Mouse (Mus musculus): ENCODE data around the gene Slc35f2. TPM values are rescaled to one million over a fixed set of nuclear protein-coding genes. Genes with fewer than 3 reads are reported as not detected.

Gene Slc35f2
- under 1 TPM in 1 of 2 experiments, not detected in 1; 0.10 TPM for total RNA-seq (2021)

DNA sequence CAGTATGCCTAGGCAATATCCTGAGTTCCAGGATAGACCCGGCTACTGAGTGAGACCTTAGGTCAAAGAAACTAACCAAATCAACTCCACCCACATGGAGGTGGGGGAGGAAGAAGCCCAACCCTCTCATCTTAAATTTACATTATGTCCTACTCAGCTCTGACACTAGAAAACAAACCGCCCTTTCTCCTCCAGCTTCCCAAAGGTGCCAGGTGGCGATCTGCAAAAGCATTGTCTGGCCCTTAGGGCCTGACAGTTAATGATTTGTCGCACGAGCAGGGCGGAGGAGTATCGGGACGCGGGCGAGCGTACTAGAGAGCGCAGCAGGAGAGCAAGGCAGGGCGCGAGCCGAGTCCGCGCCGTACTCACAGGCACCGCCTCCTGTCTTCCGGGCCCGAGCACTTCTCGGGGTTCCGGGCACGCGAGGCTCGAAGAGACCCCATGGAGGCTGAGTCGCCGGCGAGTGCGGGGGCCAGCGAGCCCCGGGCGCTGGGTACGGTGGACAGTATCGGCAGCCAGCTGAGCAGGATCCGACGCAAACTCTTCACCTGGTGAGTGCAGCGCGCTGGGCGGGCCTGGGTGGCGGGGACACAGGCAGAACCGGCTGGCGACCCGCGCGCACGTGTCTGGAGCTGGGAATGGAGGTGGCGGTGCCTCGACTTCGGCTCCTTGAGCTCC, at the start of gene Slc35f2:
Gene Slc35f2, plus strand, starts transcription at position 195 of the 678 bp plus-strand sequence.
- intact Hi-C loops (cut with DNase I): no loop called here
- no peak for DNase-seq (ENCODE audit: low spot score)

DNA sequence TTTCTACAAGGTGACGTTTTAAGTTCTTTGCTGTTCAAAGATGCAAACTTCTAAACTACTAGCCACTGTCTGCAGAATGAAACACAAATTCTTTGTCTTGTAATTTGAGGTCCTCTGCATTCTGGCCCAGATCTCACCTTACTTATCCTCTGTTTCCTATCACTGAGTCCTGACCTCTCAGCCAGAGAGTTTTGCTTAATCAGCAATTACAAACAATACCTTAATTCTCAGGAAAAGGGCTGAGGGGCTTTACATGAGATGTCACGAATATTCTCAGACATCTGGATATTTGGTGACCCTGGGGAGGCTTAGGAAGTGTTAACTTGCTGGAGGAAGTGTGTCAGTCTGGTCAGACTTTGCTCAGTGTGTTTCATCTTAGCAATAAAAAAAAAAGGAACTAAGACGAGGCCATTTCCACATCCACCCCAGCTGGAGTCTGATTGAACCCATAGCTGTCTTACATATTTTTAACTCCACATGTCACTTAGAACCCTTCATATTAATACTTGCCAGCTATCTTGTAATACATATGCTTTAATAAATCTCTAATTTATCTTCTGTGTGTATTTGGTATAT, 30.4 kb upstream of the Slc35f2 start:
- intact Hi-C loops (cut with DNase I): no loop called here
- no peak for DNase-seq (ENCODE audit: low spot score)

DNA sequence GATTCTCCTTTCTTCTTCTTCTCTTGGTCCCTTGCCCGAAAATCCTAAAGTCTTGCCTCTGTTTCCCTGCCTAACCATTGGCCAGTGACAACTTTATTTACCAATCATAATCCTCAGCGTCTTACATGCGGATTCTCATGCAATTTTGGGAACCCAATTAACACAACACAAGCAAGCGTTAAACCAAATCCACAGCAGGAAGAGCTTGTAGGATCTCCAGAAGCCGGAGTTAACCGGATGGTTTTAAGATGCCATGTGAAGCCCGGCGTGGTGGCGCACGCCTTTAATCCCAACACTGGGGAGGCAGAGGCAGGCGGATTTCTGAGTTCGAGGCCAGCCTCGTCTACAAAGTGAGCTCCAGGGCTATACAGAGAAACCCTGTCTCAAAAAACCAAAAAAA, 20.9 kb upstream of the Slc35f2 start:
- no peak for DNase-seq (ENCODE audit: low spot score)
- intact Hi-C loops (cut with DNase I): loop anchor here (2.0 kb wide), 1 partner anchor 70 kb away; no protein-coding TSS in a partner anchor

DNA sequence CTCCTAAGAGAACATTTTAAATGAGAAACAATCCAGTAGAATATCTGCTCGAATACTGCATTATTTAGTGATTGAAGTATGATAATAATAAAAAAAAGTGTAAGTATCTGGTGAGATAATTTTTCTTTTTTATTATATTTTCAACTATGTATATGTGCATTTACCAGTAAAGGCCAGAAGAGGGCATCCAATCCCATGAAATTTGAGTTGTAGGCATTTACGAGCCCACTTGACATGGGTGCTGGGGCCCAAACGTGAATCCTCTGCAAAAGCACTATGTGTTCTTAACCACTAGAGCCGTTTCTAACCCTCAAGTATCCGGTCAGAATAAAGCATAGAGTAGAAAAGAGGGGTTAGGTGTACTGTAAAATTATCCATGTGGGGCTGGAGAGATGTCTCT, 20.4 kb upstream of the Slc35f2 start:
- intact Hi-C loops (cut with DNase I): loop anchor here (2.0 kb wide), 1 partner anchor 70 kb away; no protein-coding TSS in a partner anchor
- DNase-seq (ENCODE audit: low spot score): no peak

DNA sequence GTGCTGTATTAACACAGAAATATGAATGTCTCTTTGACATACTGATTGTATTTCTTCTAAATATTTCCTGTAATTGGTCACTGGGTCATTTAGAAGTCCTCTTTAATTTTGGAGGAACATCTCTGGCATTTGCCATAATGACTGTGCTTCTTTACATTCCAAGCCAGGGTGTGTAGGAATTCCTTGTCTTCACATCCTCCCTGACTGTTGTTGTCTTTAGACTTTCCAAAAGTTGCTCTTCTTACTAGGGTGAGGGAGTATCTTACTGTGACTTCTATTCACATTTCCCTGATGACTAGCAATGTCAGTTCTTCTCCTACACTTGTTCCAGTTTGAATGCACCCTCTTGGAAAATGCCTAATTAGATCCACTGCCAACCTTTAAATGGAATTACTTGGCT, 16.5 kb upstream of the Slc35f2 start:
- DNase-seq (ENCODE audit: low spot score): no peak
- intact Hi-C loops (cut with DNase I): no loop called here

DNA sequence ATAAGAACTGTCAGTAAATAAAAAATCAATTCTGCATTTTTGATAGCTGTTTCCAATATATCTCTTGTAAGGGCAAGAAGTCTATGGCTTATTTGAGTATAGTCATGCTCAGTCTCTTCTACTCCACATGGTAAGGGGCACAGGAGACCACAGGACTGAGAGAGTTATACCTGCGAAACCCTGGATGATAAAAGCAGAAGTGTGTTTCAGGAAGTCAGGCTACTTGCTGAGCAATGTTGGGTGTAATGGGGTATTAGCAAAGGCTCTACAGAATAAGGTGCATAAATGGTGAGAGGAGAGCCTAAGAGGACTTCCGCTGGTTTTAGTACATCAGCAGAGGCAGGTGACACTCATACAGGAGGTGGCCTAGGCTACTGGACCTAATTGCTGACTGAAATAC, 13.2 kb upstream of the Slc35f2 start:
- DNase-seq (ENCODE audit: low spot score): no peak
- intact Hi-C loops (cut with DNase I): no loop called here

DNA sequence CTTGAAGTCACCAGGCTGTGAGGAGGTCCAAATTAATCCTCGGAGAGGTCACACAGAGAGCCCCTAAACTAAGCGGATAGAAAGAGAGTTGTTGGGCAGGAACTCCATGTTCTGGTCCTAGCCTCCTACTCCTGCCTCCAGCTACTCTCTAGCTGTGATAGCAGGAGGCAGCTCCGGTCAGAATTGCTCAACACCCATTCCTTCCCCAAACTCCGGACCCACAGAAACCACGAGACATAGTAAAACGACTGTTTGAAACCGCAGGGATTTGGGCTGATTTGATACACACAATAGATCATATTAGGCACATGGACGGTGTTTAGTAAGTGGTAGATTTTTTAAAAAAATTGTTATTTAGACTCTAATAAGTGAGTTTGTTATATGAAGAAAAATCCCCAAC, 6.6 kb upstream of the Slc35f2 start:
- intact Hi-C loops (cut with DNase I): no loop called here
- no peak for DNase-seq (ENCODE audit: low spot score)

DNA sequence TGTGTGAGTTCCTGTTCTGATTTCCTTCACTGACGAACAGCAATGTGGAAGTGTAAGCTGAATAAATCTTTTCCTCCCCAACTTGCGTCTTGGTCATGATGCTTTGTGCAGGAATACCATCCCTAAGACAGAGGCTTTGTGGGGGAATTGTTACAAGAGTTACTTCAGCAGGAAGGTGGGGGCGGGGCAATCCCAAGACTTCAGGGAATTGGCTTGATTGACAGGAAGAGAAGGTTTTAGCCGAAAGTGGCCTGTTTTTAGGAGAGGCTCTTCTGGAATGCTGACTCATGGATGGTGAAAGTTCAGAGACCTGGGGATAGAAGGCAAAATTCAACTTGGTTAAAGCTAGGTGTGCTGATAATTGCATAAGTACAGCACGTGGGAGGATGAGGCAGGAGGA, 2.9 kb upstream of the Slc35f2 start:
- DNase-seq (ENCODE audit: low spot score): no peak
- intact Hi-C loops (cut with DNase I): no loop called here

DNA sequence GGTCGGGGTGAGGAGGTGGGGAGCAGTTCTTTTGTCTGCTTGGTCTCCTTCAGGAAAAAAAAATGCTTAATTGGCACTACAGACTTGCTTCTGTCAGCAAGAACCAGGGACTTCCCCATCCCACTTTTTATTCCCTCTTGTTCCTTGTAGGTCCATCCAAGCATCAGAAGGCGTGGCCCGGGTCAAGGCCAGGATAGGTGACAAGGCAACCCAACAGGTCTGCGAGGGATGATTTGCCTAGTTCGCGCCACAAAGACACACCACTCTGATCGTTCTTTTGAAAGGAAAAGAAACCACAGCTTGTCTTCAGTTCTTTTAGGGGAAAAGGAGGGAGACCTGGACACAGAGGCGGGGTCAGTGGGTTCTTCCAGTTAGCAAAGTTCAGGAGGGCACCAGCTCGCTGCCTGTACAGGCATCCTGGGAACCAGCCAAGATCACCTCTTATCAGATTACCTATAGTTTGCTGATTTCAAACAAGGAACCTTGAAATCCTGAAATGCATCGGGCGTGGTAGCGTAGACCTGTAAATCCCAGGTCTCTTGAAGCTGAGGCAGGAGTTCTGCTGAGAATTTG, 481 bp upstream of the Slc35f2 start:
- DNase-seq (ENCODE audit: low spot score): no peak
- intact Hi-C loops (cut with DNase I): no loop called here

DNA sequence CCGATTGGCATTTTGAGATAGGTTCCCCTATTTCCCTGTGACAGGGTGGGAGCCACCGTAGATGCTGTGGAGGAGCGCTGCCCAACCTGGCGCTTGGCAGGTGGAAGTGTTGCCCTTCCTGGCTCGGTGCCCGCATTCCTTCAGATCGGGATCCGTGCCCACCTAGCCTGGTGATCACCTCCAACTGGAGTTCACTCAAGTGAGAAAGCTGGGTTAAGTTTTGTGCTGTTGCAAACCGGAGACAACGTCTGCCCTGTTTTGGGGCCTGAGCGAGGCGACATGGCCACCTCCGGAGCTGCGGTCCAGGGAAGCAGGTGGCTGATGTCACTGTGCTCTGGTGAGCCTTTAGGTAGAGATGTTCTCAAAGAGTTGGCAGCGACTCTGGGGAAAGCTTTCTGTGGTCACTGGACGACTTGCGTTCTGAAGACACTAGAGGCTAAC, 803 bp downstream of the Slc35f2 start:
- intact Hi-C loops (cut with DNase I): no loop called here
- DNase-seq (ENCODE audit: low spot score): no peak

DNA sequence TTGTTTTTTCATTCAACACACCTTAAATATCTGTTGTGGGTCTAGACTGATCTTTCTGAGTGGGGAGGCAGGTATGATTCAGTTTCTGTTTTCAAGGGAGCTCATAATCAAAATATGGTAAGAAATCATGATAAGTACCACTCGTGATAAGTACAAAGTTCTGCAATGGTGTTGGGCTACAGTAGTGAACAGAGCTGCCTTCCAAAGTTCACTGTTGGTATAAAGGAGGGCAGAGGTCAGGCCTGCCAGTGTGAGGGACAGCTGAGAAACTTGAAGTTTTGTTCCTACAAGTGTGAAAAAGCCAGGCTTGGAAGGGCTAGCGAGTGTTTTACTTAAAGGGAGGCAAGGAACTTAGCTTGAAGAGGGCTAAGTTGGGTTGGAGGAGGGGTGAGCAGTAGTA, 4.2 kb downstream of the Slc35f2 start:
- intact Hi-C loops (cut with DNase I): no loop called here
- no peak for DNase-seq (ENCODE audit: low spot score)

DNA sequence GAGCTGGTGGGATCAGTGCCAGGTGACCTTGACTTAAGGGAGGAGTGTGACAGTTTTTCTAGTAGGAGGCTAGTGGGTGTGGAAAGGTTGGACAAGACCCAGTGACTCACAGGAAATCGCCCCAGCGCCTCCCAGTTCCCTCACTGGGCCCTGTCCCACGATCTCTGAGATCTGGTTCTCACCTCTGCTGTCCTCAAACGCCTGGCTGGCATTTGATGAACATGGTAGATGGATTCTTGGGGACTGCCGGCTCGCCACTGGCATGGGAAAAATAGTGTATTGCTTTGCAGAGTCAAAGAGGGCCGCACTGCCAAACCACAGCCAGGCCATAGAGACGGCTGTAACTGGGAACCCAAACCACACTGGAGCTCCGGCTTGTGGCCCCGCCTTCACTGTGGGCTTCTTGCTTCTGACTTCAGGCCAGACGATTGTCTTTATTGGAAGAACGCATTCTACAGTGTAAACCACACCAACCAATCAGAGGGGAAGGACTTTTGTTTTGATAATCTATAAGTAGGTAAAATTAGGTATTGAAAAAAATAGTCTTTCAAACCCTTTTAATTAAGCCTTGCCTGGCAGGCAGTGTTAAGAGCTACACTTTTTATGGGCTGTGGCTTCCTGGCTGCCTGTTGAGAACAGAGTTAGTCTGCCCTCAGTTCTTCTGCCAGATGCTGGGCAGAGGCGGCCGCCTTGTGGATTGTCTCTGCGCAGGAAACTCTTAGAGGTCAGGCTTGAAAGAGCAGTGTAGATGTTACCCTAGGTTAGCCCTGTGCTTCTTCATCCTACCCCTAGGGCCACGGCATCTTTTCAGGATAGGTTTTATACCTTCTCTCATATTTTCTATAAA, 15.4 kb downstream of the Slc35f2 start:
- no peak for DNase-seq (ENCODE audit: low spot score)
- intact Hi-C loops (cut with DNase I): no loop called here

DNA sequence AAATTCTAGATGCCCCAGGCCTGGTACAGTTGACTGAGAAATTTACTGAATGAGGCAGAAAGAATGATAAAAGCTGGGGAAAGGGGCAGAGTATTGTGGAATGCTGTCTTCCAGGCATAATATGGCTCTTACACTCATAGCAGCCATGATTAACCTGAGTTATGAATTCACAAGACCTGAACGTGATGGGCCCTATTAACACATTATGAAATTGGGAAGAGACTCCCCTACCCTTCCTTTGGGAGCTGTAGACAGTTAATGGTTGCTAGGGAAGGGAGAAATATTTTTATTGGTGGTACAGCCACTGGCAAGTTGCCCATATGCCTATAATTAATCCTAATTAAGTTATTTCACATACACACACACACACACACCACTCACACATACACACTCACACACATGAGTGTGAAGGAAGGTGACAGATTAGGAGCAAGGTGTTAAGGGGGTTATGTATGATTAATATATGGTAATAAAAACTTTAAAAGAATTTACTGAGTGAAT, 22.5 kb downstream of the Slc35f2 start:
- DNase-seq (ENCODE audit: low spot score): no peak
- intact Hi-C loops (cut with DNase I): no loop called here

DNA sequence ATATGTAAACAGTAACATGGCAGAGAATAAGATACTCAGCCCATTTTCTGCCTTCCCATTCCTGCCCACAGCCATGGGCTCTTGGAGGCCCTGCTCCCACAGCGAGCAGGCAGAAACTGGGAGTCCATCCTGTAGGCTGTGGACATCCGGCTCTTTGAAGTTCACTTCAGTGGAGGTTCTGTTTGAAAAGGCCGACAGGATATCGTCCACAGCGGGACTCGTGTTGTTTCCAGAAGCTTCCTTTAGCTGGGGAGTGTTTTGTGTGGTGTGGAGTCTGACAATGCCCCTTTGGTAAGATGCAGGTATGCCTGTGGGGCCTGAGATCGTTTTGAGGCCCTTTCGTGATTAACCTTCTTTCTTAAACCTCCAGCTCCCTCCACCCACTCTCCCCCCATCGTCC, 23.2 kb downstream of the Slc35f2 start:
- no peak for DNase-seq (ENCODE audit: low spot score)
- intact Hi-C loops (cut with DNase I): no loop called here

DNA sequence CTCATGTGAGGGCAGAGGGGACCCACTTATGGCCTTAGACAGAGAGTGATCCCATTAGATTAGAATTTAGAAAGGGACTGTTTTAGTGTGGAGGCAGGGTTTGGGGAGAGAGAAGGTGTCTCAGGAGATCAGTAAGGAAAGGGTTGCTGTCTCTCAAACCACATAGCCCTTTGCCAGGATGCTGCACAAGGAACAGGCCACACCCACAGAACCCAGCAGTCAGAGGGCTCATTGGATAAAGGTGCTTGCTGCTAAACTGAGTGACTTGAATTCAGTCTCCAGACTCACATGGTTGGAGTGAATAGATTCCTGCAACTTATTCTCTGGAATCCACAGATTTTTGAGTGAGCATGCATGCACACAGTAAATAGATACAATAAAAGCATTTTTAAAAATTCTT, 24.0 kb downstream of the Slc35f2 start:
- intact Hi-C loops (cut with DNase I): no loop called here
- DNase-seq (ENCODE audit: low spot score): no peak

DNA sequence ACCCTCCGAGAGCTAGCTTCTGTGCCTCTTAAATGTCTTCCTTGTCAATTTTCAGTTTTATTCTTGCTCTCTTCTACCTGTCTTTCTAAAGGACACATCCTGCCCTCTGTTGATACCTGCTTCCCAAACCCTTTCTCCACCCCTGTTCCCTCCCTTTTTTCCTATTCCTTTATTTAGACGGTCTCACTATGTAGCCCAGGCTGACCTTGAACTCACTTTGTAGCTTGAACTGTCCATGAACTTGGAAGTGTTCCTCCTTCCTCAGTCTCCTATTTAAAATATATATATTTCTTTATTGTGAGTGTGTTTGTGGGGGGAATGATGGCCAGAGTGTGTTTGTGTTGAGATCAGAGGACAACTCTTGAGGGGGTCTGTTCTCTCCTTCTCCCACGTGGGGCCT, 25.0 kb downstream of the Slc35f2 start:
- intact Hi-C loops (cut with DNase I): no loop called here
- DNase-seq (ENCODE audit: low spot score): no peak

DNA sequence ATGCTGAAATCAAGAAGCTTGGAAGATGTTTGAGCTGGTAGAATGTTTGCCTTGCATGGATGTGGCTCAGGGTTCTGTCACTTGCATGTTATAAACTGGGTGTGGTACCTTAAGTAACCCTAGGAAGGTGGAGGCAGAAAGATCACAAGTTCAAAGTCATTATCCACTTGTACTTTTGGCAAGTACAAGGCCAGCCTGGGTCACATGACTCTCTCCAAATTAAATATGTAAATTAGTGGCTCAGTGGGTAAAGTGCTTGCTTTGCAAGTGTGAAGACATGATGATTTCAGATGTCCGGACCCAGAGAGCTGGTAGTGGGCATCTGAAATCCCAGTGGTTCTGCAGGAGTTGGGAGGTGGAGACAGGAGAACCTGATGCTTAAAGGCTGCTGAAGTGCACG, 25.8 kb downstream of the Slc35f2 start:
- intact Hi-C loops (cut with DNase I): no loop called here
- no peak for DNase-seq (ENCODE audit: low spot score)

DNA sequence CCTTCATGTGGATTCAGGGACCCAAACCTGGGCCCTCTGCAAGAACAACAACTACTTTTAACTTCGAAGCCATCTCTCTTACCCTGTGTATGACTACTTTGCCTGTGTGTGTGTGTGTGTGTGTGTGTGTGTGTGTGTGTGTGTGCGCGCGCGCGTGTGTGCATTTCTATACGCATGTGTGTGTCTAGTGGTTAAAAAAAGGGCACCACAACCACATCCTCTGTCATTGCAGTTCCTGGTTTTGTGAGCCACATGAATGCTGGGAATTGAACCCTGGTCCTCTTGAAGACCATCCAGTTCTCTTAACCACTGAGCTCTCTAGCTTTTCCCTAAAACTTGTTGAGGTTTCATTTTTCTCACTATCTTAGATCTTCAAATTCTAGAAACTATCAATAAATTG, 31.6 kb downstream of the Slc35f2 start:
- DNase-seq (ENCODE audit: low spot score): no peak
- intact Hi-C loops (cut with DNase I): no loop called here

DNA sequence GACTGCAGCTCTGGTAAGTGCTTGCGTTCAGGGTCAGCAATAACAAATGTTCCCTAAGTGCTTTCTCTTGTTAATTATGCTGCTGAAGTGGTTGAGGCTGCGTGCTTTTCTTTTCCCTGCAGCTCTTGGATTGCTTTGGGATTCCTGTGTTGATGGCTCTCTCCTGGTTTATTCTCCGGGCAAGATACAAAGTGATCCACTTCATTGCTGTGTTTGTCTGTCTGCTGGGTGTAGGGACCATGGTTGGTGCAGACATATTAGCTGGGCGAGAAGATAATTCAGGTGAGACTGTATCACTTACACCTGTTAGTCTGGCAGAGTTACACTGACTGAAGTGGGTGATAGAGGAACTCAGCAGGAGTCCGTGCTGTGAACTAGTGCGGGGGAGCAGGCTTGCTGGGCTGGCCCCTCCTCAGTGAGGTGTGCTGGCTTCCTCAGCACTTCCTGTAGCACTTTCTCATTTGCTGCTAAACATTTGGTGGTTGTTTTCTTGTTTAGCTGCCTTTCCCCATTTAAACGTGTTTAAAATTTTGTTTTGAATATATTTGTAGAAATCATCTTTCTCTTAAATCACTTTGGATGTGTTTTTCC, 35.3 kb downstream of the Slc35f2 start:
- intact Hi-C loops (cut with DNase I): no loop called here

DNA sequence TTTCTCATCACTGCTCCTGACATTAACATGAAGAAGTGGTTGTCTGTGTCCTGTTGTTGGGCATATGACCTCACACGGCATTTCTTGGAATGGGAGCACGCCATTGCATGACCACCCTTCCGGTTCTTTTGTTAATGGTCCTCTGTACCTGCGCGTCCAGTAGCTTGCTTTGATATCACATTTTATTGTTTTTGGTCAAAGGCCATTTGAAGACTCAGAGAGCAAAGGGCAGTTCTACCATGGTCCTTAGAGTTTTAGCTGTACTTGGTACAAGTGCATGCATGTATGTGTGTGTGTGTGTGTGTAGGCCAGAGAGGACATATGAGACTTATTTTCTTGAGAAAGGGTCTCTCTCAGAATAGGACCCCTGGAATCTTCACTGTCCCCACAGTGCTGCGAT, 42.1 kb downstream of the Slc35f2 start:
- no peak for DNase-seq (ENCODE audit: low spot score)
- intact Hi-C loops (cut with DNase I): no loop called here

More for the DNA sequence above, 35.3 kb downstream of the Slc35f2 start:
- DNase-seq (ENCODE audit: low spot score): no peak
